Mouse (Mus musculus): ENCODE measurements around the gene S100a10.

- TF ChIP-seq CTCF (conservative IDR thresholded peaks at IDR 0.05; ENCODE audit: insufficient read depth, insufficient read length, low read depth, low read length) (no peak), POLR2A (IDR thresholded peaks at IDR 0.05; ENCODE audit: low read depth, low read length) (no peak)
Observed at GRCm38 (mm10) chr3:93527300-93527699, 27.6 kb upstream of the S100a10 start.
